ENCODE assay signal across 16 mouse cellular contexts in the genomic region with DNA sequence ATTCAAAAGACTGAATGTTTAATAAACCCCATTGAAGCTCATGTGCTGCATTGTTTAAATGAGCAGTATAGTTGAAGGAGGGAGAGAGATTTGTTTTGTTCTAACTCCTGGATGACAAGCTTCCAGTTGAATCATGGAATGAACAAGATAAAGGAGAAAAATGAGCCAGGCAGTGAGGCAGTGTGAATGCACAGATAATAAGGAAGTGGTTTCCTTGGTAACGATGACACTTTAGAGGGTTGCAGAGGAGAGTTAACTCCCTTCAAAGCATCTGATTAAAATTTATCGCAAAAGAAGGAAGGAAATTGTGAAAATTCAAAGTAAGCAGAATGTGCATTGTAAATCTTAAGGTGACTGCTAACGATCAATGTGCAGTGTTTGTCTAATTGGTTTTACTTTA.
DNase-seq lines count a peak whose midpoint lies in the region; ATAC-seq lines count a peak whose summit lies in the region.
"Had no signal": no experiment of that assay in that cellular context is flagged by ENCODE, and none has a peak within 500 bp of the region (broad histone marks: within the 10 kb centered on the region; RNA-seq: fewer than 3 reads in every experiment).

No protein-coding gene starts in this region.

- H3K36me3 ChIP-seq in forebrain, embryonic 11.5 days (ENCODE audit: control insufficient read depth, insufficient read depth, low read length) = no peaks in the 10 kb centered on the region
- H3K36me3 ChIP-seq in forebrain, embryonic 10.5 days (replicated peaks) = no peaks in the 10 kb centered on the region
- H3K36me3 ChIP-seq in hindbrain, embryonic 16.5 days (ENCODE audit: control insufficient read depth, insufficient read depth, low read length) = no peaks in the 10 kb centered on the region
- H3K36me3 ChIP-seq: embryonic facial prominence, embryonic 15.5 days had no signal

- ATAC-seq in forebrain, embryonic 11.5 days (replicated peaks; ENCODE audit: low FRiP score) = peak; percentile 64; the same call in 1 of the 2 replicates
- ATAC-seq in hindbrain, embryonic 16.5 days = peak; percentile 87
- no peak for ATAC-seq in monocyte, adult 5-6 weeks (replicated peaks; ENCODE audit: insufficient number of reproducible peaks, low FRiP score, low TSS enrichment, poor library complexity, severe bottlenecking)
- ATAC-seq: liver, postnatal 0 days had no signal

- H3K4me3 ChIP-seq in forebrain, embryonic 11.5 days (ENCODE audit: low read depth, low read length) = no peak overlapping the region
- H3K4me3 ChIP-seq in forebrain, embryonic 10.5 days = no peak overlapping the region
- H3K4me3 ChIP-seq in hindbrain, embryonic 16.5 days (ENCODE audit: low read length) = no peak overlapping the region
- H3K4me3 ChIP-seq: embryonic facial prominence, embryonic 15.5 days had no signal

- no peak overlapping the region for H3K9ac ChIP-seq in forebrain, embryonic 11.5 days (ENCODE audit: low read length)
- no peak overlapping the region for H3K9ac ChIP-seq in hindbrain, embryonic 16.5 days (ENCODE audit: low read depth, low read length)
- H3K9ac ChIP-seq: embryonic facial prominence, embryonic 15.5 days; liver, postnatal 0 days had no signal

- WGBS in forebrain, embryonic 11.5 days = 58% methylated on average over 3 of the region's 3 CpGs
- WGBS in forebrain, embryonic 10.5 days = 73% methylated on average over 3 of the region's 3 CpGs
- 68% methylated on average over 3 of the region's 3 CpGs for WGBS in hindbrain, embryonic 16.5 days

- H3K27me3 ChIP-seq in forebrain, embryonic 11.5 days (ENCODE audit: control insufficient read depth, insufficient read depth, low read length) = no peaks in the 10 kb centered on the region
- no peaks in the 10 kb centered on the region for H3K27me3 ChIP-seq in forebrain, embryonic 10.5 days (ENCODE audit: poor library complexity, severe bottlenecking)
- no peaks in the 10 kb centered on the region for H3K27me3 ChIP-seq in hindbrain, embryonic 16.5 days (replicated peaks; ENCODE audit: control insufficient read depth, insufficient read depth, low read length)
- H3K27me3 ChIP-seq: embryonic facial prominence, embryonic 15.5 days had no signal

- DNase-seq in forebrain, embryonic 11.5 days (ENCODE audit: low spot score) = no peak
- DNase-seq in forebrain, embryonic 10.5 days (ENCODE audit: extremely low spot score, low spot score) = no peak
- peak; percentile 1 for DNase-seq in 416B (ENCODE audit: low read depth)
- peak; percentile 6 for DNase-seq in embryo, embryonic 11 days
- DNase-seq in lung, postnatal 36 days = no peak
- no peak for DNase-seq in heart, adult 8-10 months (ENCODE audit: low spot score)
- DNase-seq: adrenal gland, adult 8-10 months; cerebellum, postnatal 25 days; kidney, adult 2 months; kidney, postnatal 4 days; liver, postnatal 0 days; thymus, postnatal 4 days had no signal

- H3K4me2 ChIP-seq in forebrain, embryonic 11.5 days (ENCODE audit: low read depth, low read length, severe bottlenecking) = no peak overlapping the region
- H3K4me2 ChIP-seq in hindbrain, embryonic 16.5 days (ENCODE audit: low read length) = no peak overlapping the region
- H3K4me2 ChIP-seq: embryonic facial prominence, embryonic 15.5 days had no signal

- H3K27ac ChIP-seq in forebrain, embryonic 11.5 days (ENCODE audit: low read depth, low read length) = no peak overlapping the region
- no peak overlapping the region for H3K27ac ChIP-seq in forebrain, embryonic 10.5 days
- no peak overlapping the region for H3K27ac ChIP-seq in hindbrain, embryonic 16.5 days (ENCODE audit: low read depth, low read length)
- H3K27ac ChIP-seq: embryonic facial prominence, embryonic 15.5 days; macrophage had no signal

- H3K9me3 ChIP-seq in forebrain, embryonic 11.5 days (ENCODE audit: control insufficient read depth, low read length) = no peaks in the 10 kb centered on the region
- H3K9me3 ChIP-seq in forebrain, embryonic 10.5 days = no peaks in the 10 kb centered on the region
- no peaks in the 10 kb centered on the region for H3K9me3 ChIP-seq in hindbrain, embryonic 16.5 days (ENCODE audit: control insufficient read depth, low read length)
- H3K9me3 ChIP-seq: embryonic facial prominence, embryonic 15.5 days had no signal

- 0 out of 2 replicates have a peak, but pooled peaks cover 2% of the 10 kb centered on the region for H3K4me1 ChIP-seq in forebrain, embryonic 11.5 days (replicated peaks; ENCODE audit: control insufficient read depth, insufficient read depth, low read length)
- peaks cover 8% of the 10 kb centered on the region for H3K4me1 ChIP-seq in forebrain, embryonic 10.5 days
- H3K4me1 ChIP-seq in hindbrain, embryonic 16.5 days (ENCODE audit: control insufficient read depth, insufficient read depth, low read depth, low read length) = no peaks in the 10 kb centered on the region
- H3K4me1 ChIP-seq: embryonic facial prominence, embryonic 15.5 days had no signal

Comparison
In these comparisons a context has a peak if more than half of its experiments do, and no peak if none do; other contexts are left out.
1. DNase-seq: peak in 416B (single experiment) and embryo, embryonic 11 days (single experiment); none in forebrain, embryonic 11.5 days (single experiment), forebrain, embryonic 10.5 days (single experiment), lung, postnatal 36 days (single experiment) and heart, adult 8-10 months (single experiment).